Mouse (Mus musculus) cerebellum, postnatal 14 days (tissue): ENCODE measurements at regions not wholly inside any gene's neighbourhood (a gene's known extent, or its start where the extent isn't known, plus 50 kb on each side); places are given as distances from the start of the nearest gene placed in this dataset.

Experiments used
- DNase-seq, 2 experiments: peaks; one replicate each; pipeline ENCODE4 v3.0.0; 2021; ENCODE audit warnings: mixed read lengths in 2 of 2

- no peak for DNase-seq
Measured at GRCm38 (mm10) chr8:90762390-90762789, 54.8 kb downstream of the Gm19935 start.

GRCm38 (mm10) chr8:90761947-90762346, 55.2 kb downstream of the Gm19935 start:
- no peak for DNase-seq

- no peak for DNase-seq
Measured at GRCm38 (mm10) chr8:90761446-90761845, 55.7 kb downstream of the Gm19935 start.

- no peak for DNase-seq
Measured at GRCm38 (mm10) chr8:90759531-90759930, 57.7 kb downstream of the Gm19935 start.

- DNase-seq = no peak
Measured at GRCm38 (mm10) chr8:90755020-90755419, 62.2 kb downstream of the Gm19935 start.

GRCm38 (mm10) chr8:90743546-90743945, 73.6 kb downstream of the Gm19935 start:
- DNase-seq = peak; percentile 1 to 9

- no peak for DNase-seq
Measured at GRCm38 (mm10) chr8:90740963-90741733, 76.0 kb downstream of the Gm19935 start.

GRCm38 (mm10) chr8:90740302-90740962, 76.8 kb downstream of the Gm19935 start:
- no peak for DNase-seq

GRCm38 (mm10) chr8:90728011-90728410, 89.2 kb downstream of the Gm19935 start:
- DNase-seq = no peak

- DNase-seq = no peak
Measured at GRCm38 (mm10) chr8:90725188-90725587, 92.0 kb downstream of the Gm19935 start.

GRCm38 (mm10) chr8:90716436-90716835, 100.8 kb downstream of the Gm19935 start:
- DNase-seq = no peak

- peak; percentile 82 to 84 for DNase-seq
Measured at GRCm38 (mm10) chr8:90708524-90708923, 108.7 kb downstream of the Gm19935 start.

- DNase-seq = peak; percentile 50 to 52
Measured at GRCm38 (mm10) chr8:90692516-90692915, 124.7 kb downstream of the Gm19935 start.

- no peak for DNase-seq
Measured at GRCm38 (mm10) chr8:90685076-90685475, 132.1 kb downstream of the Gm19935 start.

GRCm38 (mm10) chr8:90670471-90671057, 146.6 kb downstream of the Gm19935 start:
- peak; percentile 27 to 30 for DNase-seq

- DNase-seq = no peak
Measured at GRCm38 (mm10) chr8:90669396-90669795, 147.8 kb downstream of the Gm19935 start.

- peak; percentile 12 to 16 for DNase-seq
Measured at GRCm38 (mm10) chr8:90659066-90659465, 158.1 kb downstream of the Gm19935 start.

GRCm38 (mm10) chr8:90657641-90658051, 159.5 kb downstream of the Gm19935 start:
- peak; percentile 76 to 80 for DNase-seq

GRCm38 (mm10) chr8:90657116-90657515, 160.1 kb downstream of the Gm19935 start:
- peak in 1 of 2 experiments; percentile 18 for DNase-seq

- peak in 1 of 2 experiments; percentile 13 for DNase-seq
Measured at GRCm38 (mm10) chr8:90656436-90657090, 160.6 kb downstream of the Gm19935 start.

GRCm38 (mm10) chr8:90654786-90655185, 162.4 kb downstream of the Gm19935 start:
- DNase-seq = no peak

- DNase-seq = no peak
Measured at GRCm38 (mm10) chr8:90642392-90642791, 174.8 kb downstream of the Gm19935 start.

GRCm38 (mm10) chr8:90636770-90637169, 180.4 kb downstream of the Gm19935 start:
- no peak for DNase-seq
